Mouse (Mus musculus): ENCODE data around the gene Slc16a13.

- TF ChIP-seq POLR2A (IDR thresholded peaks at IDR 0.05; ENCODE audit: extremely low read depth, insufficient read depth, low read length) (no peak), CTCF (IDR thresholded peaks at IDR 0.05; ENCODE audit: low read depth, low read length) (no peak)
Measured at GRCm38 (mm10) chr11:70214856-70215209, 6.0 kb downstream of the Slc16a13 start.
